Mouse (Mus musculus) skeletal muscle tissue, postnatal 0 days (tissue): ENCODE results near the gene Ccdc126. TPM values are rescaled to one million over a fixed set of nuclear protein-coding genes. Genes with fewer than 3 reads are reported as not detected.

Experiments used
- polyA plus RNA-seq: library from polyadenylated mRNA; unstranded; fragments of >200 nt; fragmentation: Nextera tagmentation; extraction: Ambion mirVana; gene quantifications from 2 replicates; pipeline ENCODE4 v1.2.1, GENCODE M21; 2015

The Ccdc126 gene
- polyA plus RNA-seq: 3.2 and 4.4 TPM in 2 replicates

GRCm38 (mm10) chr6:49318966-49319594, at the start of gene Ccdc126:
Gene Ccdc126, plus strand, starts transcription at chr6:49319274.

GRCm38 (mm10) chr6:49367159-49368054, 48.3 kb downstream of the Ccdc126 start, which contains the start of gene Fam221a:
Gene Fam221a, plus strand, starts transcription at chr6:49367739.

Other genes starting within 250 kb of the Ccdc126 start
- 106 and 128 TPM in 2 replicates for gene Malsu1, start 245.5 kb upstream of the Ccdc126 start, polyA plus RNA-seq
- gene Igf2bp3, start 104.3 kb upstream of the Ccdc126 start, polyA plus RNA-seq: 19.2 and 20.9 TPM in 2 replicates
- 23.6 and 27.6 TPM in 2 replicates for gene Tra2a, start 55.2 kb upstream of the Ccdc126 start, polyA plus RNA-seq
- gene Fam221a, start 48.5 kb downstream of the Ccdc126 start, polyA plus RNA-seq: 3.4 and 3.8 TPM in 2 replicates
- 0.05 TPM in 1 of 2 replicates, not detected in the other for gene Stk31, start 76.3 kb downstream of the Ccdc126 start, polyA plus RNA-seq